Mouse (Mus musculus) hindbrain, postnatal 0 days (tissue): ENCODE results near the gene Kcnab2. TPM values are rescaled to one million over a fixed set of nuclear protein-coding genes. Genes with fewer than 3 reads are reported as not detected.

Experiments
- ATAC-seq: fragments of 200-750 bp; cut with Nextera tagmentation; 2 replicates; pipeline ENCODE4 v1.8.0; 2017; ENCODE audit warnings: mild to moderate bottlenecking, moderate TSS enrichment, moderate library complexity
- DNase-seq: peaks from one replicate; pipeline ENCODE4 v3.0.0-alpha.2; 2015; ENCODE audit warnings: low spot score
- H3K27ac ChIP-seq: fragments of 300-500 bp; sonication (generic); 2 replicates; pipeline ENCODE4 v1.5.1; 2014; ENCODE audit warnings: mild to moderate bottlenecking
- H3K27me3 ChIP-seq: fragments of 300-500 bp; sonication (generic); 2 replicates; pipeline ENCODE4 v1.6.1; 2014; ENCODE audit warnings: low read length, mixed read lengths; ENCODE audit not compliant: insufficient read depth
- H3K36me3 ChIP-seq: fragments of 300-500 bp; sonication (generic); 2 replicates; pipeline ENCODE4 v1.6.1; 2014; ENCODE audit warnings: low read length, mixed read lengths; ENCODE audit not compliant: insufficient read depth
- H3K4me1 ChIP-seq: fragments of 300-500 bp; sonication (generic); 2 replicates; pipeline ENCODE4 v1.6.1; 2014; ENCODE audit warnings: antibody characterized with exemption, low read length, mixed read lengths; ENCODE audit not compliant: insufficient read depth
- H3K4me2 ChIP-seq: fragments of 300-500 bp; sonication (generic); 2 replicates; pipeline ENCODE4 v1.6.1; 2014; ENCODE audit warnings: low read depth, mild to moderate bottlenecking, low read length, moderate library complexity, mixed read lengths
- H3K4me3 ChIP-seq: fragments of 300-500 bp; sonication (generic); 2 replicates; pipeline ENCODE4 v1.5.1; 2014; ENCODE audit warnings: low read length
- H3K9ac ChIP-seq: fragments of 300-500 bp; sonication (generic); replicated peaks from 2 replicates; pipeline ENCODE4 v1.6.1; 2014; ENCODE audit warnings: mild to moderate bottlenecking, low read length, moderate library complexity, mixed read lengths
- H3K9me3 ChIP-seq: fragments of 300-500 bp; sonication (generic); 2 replicates; pipeline ENCODE4 v1.6.1; 2016; ENCODE audit warnings: low read length, mixed read lengths
- CTCF ChIP-seq: IDR thresholded peaks from 2 replicates; pipeline ENCODE4 v1.5.1; 2016; ENCODE audit warnings: antibody characterized with exemption, control low read depth, low read depth
- WGBS: fragments of 180-500 bp; shearing (Covaris S2); extraction: QIAGEN DNeasy Blood & Tissue Kit; methylation state at CpG from one replicate; pipeline ENCODE4 v1.1.7; 2014; 5-methylcytosine and 5-hydroxymethylcytosine counted together
- polyA plus RNA-seq: library from polyadenylated mRNA; unstranded; fragments of >200 nt; fragmentation: Nextera tagmentation; extraction: Ambion mirVana; gene quantifications from 2 replicates; pipeline ENCODE4 v1.2.1, GENCODE M21; 2015
- total RNA-seq: library from RNA; depleted of rRNA; stranded (reverse); fragments of >200 nt; gene quantifications from 2 replicates; pipeline ENCODE4 v1.2.3, GENCODE M21; 2014; rRNA removed

The Kcnab2 gene
- total and polyA plus RNA-seq, 2 experiments from 2014 or later, result 33.2 to 55.6 TPM

- Histone ChIP-seq H3K36me3 (no peaks in the 10 kb centered on the region), H3K9me3 (no peaks in the 10 kb centered on the region), H3K4me1 (0 out of 2 replicates have a peak, but pooled peaks cover 5% of the 10 kb centered on the region), H3K9ac (no peak overlapping the region), H3K27ac (no peak overlapping the region), H3K4me2 (no peak overlapping the region), H3K4me3 (no peak overlapping the region), H3K27me3 (no peaks in the 10 kb centered on the region)
- TF ChIP-seq CTCF, result no peak
- no peak for DNase-seq
- no peak for ATAC-seq
- WGBS, result 61% methylated on average over 7 of the region's 7 CpGs
Observed at GRCm38 (mm10) chr4:152344651-152345050, 133.0 kb downstream of the Kcnab2 start.

GRCm38 (mm10) chr4:152343296-152343695, 134.4 kb downstream of the Kcnab2 start:
- TF ChIP-seq CTCF, result peak; percentile 85
- H3K27ac ChIP-seq, result no peak overlapping the region
- ATAC-seq (no peak), DNase-seq (peak; percentile 73)
- H3K4me3 ChIP-seq, result no peak overlapping the region
- 0 out of 2 replicates have a peak, but pooled peaks cover 5% of the 10 kb centered on the region for H3K4me1 ChIP-seq
- H3K27me3 ChIP-seq, result no peaks in the 10 kb centered on the region
- H3K9ac ChIP-seq, result no peak overlapping the region
- no peak overlapping the region for H3K4me2 ChIP-seq
- no peaks in the 10 kb centered on the region for H3K36me3 ChIP-seq
- H3K9me3 ChIP-seq, result no peaks in the 10 kb centered on the region
- WGBS, result 14% methylated on average over 5 of the region's 5 CpGs

Other genes starting within 250 kb of the Kcnab2 start
- gene Gpr153, start 203.6 kb downstream of the Kcnab2 start, total RNA-seq, result 167 and 170 TPM in 2 replicates
- gene Gpr153, start 203.6 kb downstream of the Kcnab2 start, polyA plus RNA-seq, result 17.1 and 19.0 TPM in 2 replicates
- 0.26 and 0.40 TPM in 2 replicates for gene Hes3, start 186.2 kb downstream of the Kcnab2 start, total RNA-seq
- 0.15 and 0.19 TPM in 2 replicates for gene Hes3, start 186.2 kb downstream of the Kcnab2 start, polyA plus RNA-seq
- gene Icmt, start 180.6 kb downstream of the Kcnab2 start, total RNA-seq, result 35.3 and 42.6 TPM in 2 replicates
- gene Icmt, start 180.6 kb downstream of the Kcnab2 start, polyA plus RNA-seq, result 15.9 and 16.4 TPM in 2 replicates
- 5.7 and 7.7 TPM in 2 replicates for gene Rnf207, start 158.9 kb downstream of the Kcnab2 start, total RNA-seq
- gene Rnf207, start 158.9 kb downstream of the Kcnab2 start, polyA plus RNA-seq, result 6.6 and 6.9 TPM in 2 replicates
- gene Rpl22, start 152.1 kb downstream of the Kcnab2 start, total RNA-seq, result 164 and 185 TPM in 2 replicates
- gene Rpl22, start 152.1 kb downstream of the Kcnab2 start, polyA plus RNA-seq, result 156 and 176 TPM in 2 replicates
- gene Chd5, start 139.2 kb downstream of the Kcnab2 start, total RNA-seq, result 60.1 and 61.2 TPM in 2 replicates
- 65.6 and 69.7 TPM in 2 replicates for gene Chd5, start 139.2 kb downstream of the Kcnab2 start, polyA plus RNA-seq
- gene Nphp4, start 1.2 kb downstream of the Kcnab2 start, total RNA-seq, result 8.7 and 10.4 TPM in 2 replicates
- 3.9 and 4.0 TPM in 2 replicates for gene Nphp4, start 1.2 kb downstream of the Kcnab2 start, polyA plus RNA-seq